Mouse (Mus musculus) CD4-positive, CD25-positive, alpha-beta regulatory T cell, adult 2 months (primary cell): ENCODE results near the gene Coa6.

Experiments
- DNase-seq: peaks from one replicate; pipeline ENCODE4 v3.0.0-alpha.2; 2012; ENCODE audit warnings: low read depth, low spot score

Gene Coa6

DNA sequence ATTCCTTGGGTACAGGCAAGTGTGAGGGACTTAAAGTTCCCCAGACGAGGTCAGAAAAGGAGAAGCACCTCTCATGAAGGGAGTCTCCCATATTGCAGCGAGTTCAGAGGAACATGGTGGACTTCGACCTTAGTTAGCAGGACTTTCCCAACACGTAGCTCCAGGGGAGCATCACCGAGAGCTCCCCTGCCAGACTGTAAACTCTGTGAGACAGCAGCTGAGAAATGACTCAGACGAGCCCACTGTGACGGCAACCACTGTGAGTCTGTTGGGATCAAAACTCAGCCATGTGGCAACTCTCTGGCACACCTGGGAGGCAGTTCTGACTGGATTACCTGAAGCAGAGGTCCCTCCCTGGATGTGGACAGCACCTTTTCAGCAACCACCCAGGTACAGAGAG, 41.8 kb downstream of the Coa6 start:
- no peak for DNase-seq

- no peak for DNase-seq
Measured at GRCm38 (mm10) chr8:126473802-126474298, 51.5 kb downstream of the Coa6 start.

DNA sequence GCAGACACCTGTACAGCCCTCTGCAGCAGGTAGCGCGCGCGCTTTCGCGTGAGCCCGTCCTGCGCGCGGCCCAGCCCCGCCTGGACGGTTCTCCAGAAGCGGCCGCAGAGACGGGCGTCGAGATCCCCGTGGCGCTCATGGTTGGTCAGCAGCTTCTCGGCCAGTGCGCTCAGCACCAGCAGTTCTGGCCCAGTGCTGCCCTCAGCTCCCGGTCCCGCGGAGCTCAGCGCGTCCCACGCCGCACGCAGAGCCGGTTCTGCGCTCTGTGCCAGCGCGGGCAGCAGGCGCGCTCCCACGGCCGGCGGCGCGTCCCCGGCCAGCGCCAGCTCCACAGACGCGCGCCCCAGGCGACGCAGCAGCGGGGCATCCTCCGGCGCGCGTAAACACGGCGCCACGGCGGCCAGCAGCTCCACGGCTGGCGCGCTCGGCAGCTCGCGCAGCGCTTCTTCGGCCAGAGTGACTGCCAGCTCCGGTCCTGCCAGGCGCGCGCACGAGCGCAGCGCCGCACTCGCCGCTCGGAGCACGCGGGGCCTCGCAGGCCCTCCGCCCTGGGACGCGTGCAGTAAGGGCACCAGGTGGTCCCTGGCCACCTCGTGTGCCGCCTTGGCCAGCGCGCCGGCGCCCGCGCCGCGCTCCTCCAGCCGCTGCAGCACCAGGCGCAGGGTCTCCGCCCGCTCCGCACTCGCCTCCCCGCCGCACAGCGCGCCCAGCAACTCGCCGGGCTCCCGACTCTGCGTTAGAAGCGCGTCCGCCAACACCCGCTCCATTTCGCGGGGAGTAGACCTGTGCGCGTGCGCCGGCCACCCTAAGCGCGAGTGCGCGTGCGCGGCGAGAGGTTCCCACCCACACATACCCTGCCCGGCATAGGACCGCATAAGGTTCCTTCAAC, 52.2 kb downstream of the Coa6 start, which contains the start of gene Tarbp1:
Gene Tarbp1 (minus strand): TSS at position 767 of the 889 bp plus-strand sequence.
- DNase-seq, result peak; percentile 97
